8 mouse cellular contexts compared by ENCODE assay signal in genomic region chrX:51206432-51206831, GRCm38 (mm10). TPM values are rescaled to one million over a fixed set of nuclear protein-coding genes. Genes with fewer than 3 reads are reported as not detected.
DNase-seq lines count a peak whose midpoint lies in the region; ATAC-seq and TF ChIP-seq lines count a peak whose summit lies in the region.

TSS of gene Mbnl3 (minus strand) at chrX:51206532.

- no peaks in the 10 kb centered on the region for H3K9me3 ChIP-seq in embryonic facial prominence, embryonic 10.5 days
- H3K9me3 ChIP-seq in intestine, embryonic 15.5 days, result no peaks in the 10 kb centered on the region
- no peaks in the 10 kb centered on the region for H3K9me3 ChIP-seq in neural tube, embryonic 12.5 days

- no peaks in the 10 kb centered on the region for H3K4me1 ChIP-seq in embryonic facial prominence, embryonic 10.5 days
- no peaks in the 10 kb centered on the region for H3K4me1 ChIP-seq in intestine, embryonic 15.5 days (replicated peaks)
- H3K4me1 ChIP-seq in neural tube, embryonic 12.5 days, result no peaks in the 10 kb centered on the region

- ATAC-seq in intestine, embryonic 15.5 days, result no peak
- no peak for ATAC-seq in neural tube, embryonic 12.5 days (ENCODE audit: low FRiP score, low read depth)

- DNase-seq in left cerebral cortex, adult 2 months (ENCODE audit: extremely low spot score in 1 of 2, low spot score in 2 of 2), result no peak
- no peak for DNase-seq in left cerebral cortex, postnatal 4 days
- no peak for DNase-seq in embryonic facial prominence, embryonic 10.5 days (ENCODE audit: low spot score)
- DNase-seq in frontal cortex, postnatal 14 days (ENCODE audit: low spot score in 2 of 2), result no peak
- DNase-seq in ovary, adult 18-20 months (ENCODE audit: low spot score), result no peak
- DNase-seq in lung, postnatal 14 days, result no peak

- intact Hi-C loops in left cerebral cortex, adult 2 months (cut with DNase I), result loop anchor here (10.0 kb wide), 1 partner anchor 168 kb away; no protein-coding TSS in a partner anchor
- intact Hi-C loops in left cerebral cortex, postnatal 4 days (cut with DNase I), result no loop called here

- H3K4me3 ChIP-seq in left cerebral cortex, adult 2 months, result peak within 1 kb of the TSS; percentile 39
- H3K4me3 ChIP-seq in embryonic facial prominence, embryonic 10.5 days, result peak within 1 kb of the TSS; percentile 65
- H3K4me3 ChIP-seq in intestine, embryonic 15.5 days (replicated peaks), result peak within 1 kb of the TSS; percentile 54
- H3K4me3 ChIP-seq in neural tube, embryonic 12.5 days, result peak within 1 kb of the TSS; percentile 52

- WGBS in embryonic facial prominence, embryonic 10.5 days, result 42% methylated on average over 11 of the region's 11 CpGs
- 41% methylated on average over 11 of the region's 11 CpGs for WGBS in intestine, embryonic 15.5 days
- WGBS in neural tube, embryonic 12.5 days, result 43% methylated on average over 11 of the region's 11 CpGs

- peak within 1 kb of the TSS; percentile 68 for H3K4me2 ChIP-seq in intestine, embryonic 15.5 days (replicated peaks)
- H3K4me2 ChIP-seq in neural tube, embryonic 12.5 days (replicated peaks), result peak within 1 kb of the TSS; percentile 76

- no peak for TF ChIP-seq CTCF in left cerebral cortex, adult 2 months (IDR thresholded peaks at IDR 0.05)

- peaks cover 64% of the 10 kb centered on the region for H3K27me3 ChIP-seq in embryonic facial prominence, embryonic 10.5 days (replicated peaks; ENCODE audit: low read depth, poor library complexity, severe bottlenecking)
- H3K27me3 ChIP-seq in intestine, embryonic 15.5 days (replicated peaks), result no peaks in the 10 kb centered on the region
- H3K27me3 ChIP-seq in neural tube, embryonic 12.5 days (replicated peaks), result 0 out of 2 replicates have a peak, but pooled peaks cover 2% of the 10 kb centered on the region

- peak within 1 kb of the TSS; percentile 50 for H3K9ac ChIP-seq in intestine, embryonic 15.5 days
- peak within 1 kb of the TSS; percentile 45; the same call in 1 of the 2 replicates for H3K9ac ChIP-seq in neural tube, embryonic 12.5 days

- H3K36me3 ChIP-seq in embryonic facial prominence, embryonic 10.5 days (replicated peaks), result no peaks in the 10 kb centered on the region
- H3K36me3 ChIP-seq in intestine, embryonic 15.5 days, result no peaks in the 10 kb centered on the region
- no peaks in the 10 kb centered on the region for H3K36me3 ChIP-seq in neural tube, embryonic 12.5 days

- no peak within 1 kb of the TSS for H3K27ac ChIP-seq in left cerebral cortex, adult 2 months
- peak within 1 kb of the TSS; percentile 88 for H3K27ac ChIP-seq in embryonic facial prominence, embryonic 10.5 days (replicated peaks)
- peak within 1 kb of the TSS; percentile 79 for H3K27ac ChIP-seq in intestine, embryonic 15.5 days
- no peak within 1 kb of the TSS for H3K27ac ChIP-seq in neural tube, embryonic 12.5 days

RNA-seq across cellular contexts. Expression of gene Mbnl3, which starts in this region (rescaled TPM):
- under 1 TPM in 1 of 2 experiments, not detected in 1; 0.32 TPM for total RNA-seq in left cerebral cortex, adult 2 months (2021)
- total RNA-seq in left cerebral cortex, postnatal 4 days (2021), result under 1 TPM; 0.44 to 0.48 TPM
- 8.9 and 9.2 TPM in 2 replicates for polyA plus RNA-seq in embryonic facial prominence, embryonic 10.5 days (2016; fragmentation: Nextera tagmentation; extraction: Ambion mirVana)
- 10.7 and 11.3 TPM in 2 replicates for polyA plus RNA-seq in intestine, embryonic 15.5 days (2015; fragmentation: Nextera tagmentation; extraction: Ambion mirVana)
- 2.7 and 4.8 TPM in 2 replicates for polyA plus RNA-seq in neural tube, embryonic 12.5 days (2016; fragmentation: Nextera tagmentation; extraction: Ambion mirVana)

Comparison
In these comparisons a context has a peak if more than half of its experiments do, and no peak if none do; other contexts are left out.
1. H3K27ac ChIP-seq: peak in embryonic facial prominence, embryonic 10.5 days (single experiment) and intestine, embryonic 15.5 days (single experiment); none in left cerebral cortex, adult 2 months (single experiment) and neural tube, embryonic 12.5 days (single experiment).
2. Peak in every context shown above with its lines, with median percentiles within 50 percentile points of each other: H3K4me3 ChIP-seq.